11 mouse cellular contexts compared by ENCODE assay signal in the genomic region with DNA sequence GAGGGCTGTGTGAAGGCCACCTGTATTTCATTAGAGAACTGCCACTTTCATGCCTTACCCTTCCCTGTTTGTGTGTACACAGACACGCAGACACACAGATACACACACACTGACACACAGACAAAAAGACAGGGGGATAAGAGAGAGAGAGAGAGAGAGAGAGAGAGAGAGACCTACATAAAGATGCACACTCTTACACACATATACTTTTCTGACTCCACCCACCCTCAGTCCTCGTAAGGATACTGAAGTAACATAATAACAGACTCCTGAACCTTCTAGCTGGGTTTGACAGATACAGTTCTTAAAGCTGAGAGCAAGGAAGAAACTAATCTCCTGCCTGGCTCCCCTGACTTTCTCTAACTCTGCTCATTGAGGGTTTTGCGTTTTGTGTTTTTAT. TPM values are rescaled to one million over a fixed set of nuclear protein-coding genes. Genes with fewer than 3 reads are reported as not detected.
DNase-seq lines count a peak whose midpoint lies in the region; ATAC-seq and TF ChIP-seq lines count a peak whose summit lies in the region.
"Had no signal": no experiment of that assay in that cellular context is flagged by ENCODE, and none has a peak within 500 bp of the region (broad histone marks: within the 10 kb centered on the region; RNA-seq: fewer than 3 reads in every experiment).

No protein-coding gene starts in this region.

- no peak for DNase-seq in heart, embryonic 10.5 days (ENCODE audit: low spot score)
- no peak for DNase-seq in heart, postnatal 36 days
- no peak for DNase-seq in right cerebral cortex, postnatal 4 days
- DNase-seq in thymus, postnatal 14 days: no peak
- DNase-seq: lung, postnatal 10 days had no signal

- TF ChIP-seq POLR2A in cortical plate, adult 2 months (IDR thresholded peaks at IDR 0.05; ENCODE audit: extremely low read depth, insufficient read depth, low read length): no peak

- H3K36me3 ChIP-seq in heart, embryonic 10.5 days: no peaks in the 10 kb centered on the region
- H3K36me3 ChIP-seq in forebrain, embryonic 16.5 days (ENCODE audit: control insufficient read depth, insufficient read depth): no peaks in the 10 kb centered on the region
- no peaks in the 10 kb centered on the region for H3K36me3 ChIP-seq in midbrain, embryonic 12.5 days

- H3K9ac ChIP-seq in forebrain, embryonic 16.5 days (replicated peaks; ENCODE audit: low read depth, low read length): peak overlapping the region; percentile 42
- peak overlapping the region; percentile 37 for H3K9ac ChIP-seq in midbrain, embryonic 12.5 days (replicated peaks)

- TF ChIP-seq CTCF in cortical plate, adult 2 months (IDR thresholded peaks at IDR 0.05; ENCODE audit: extremely low read depth, insufficient read depth, low read length): no peak

- no peaks in the 10 kb centered on the region for H3K27me3 ChIP-seq in heart, embryonic 10.5 days (ENCODE audit: insufficient read depth, poor library complexity, severe bottlenecking)
- H3K27me3 ChIP-seq in forebrain, embryonic 16.5 days (replicated peaks; ENCODE audit: control insufficient read depth, insufficient read depth, low read length): no peaks in the 10 kb centered on the region
- no peaks in the 10 kb centered on the region for H3K27me3 ChIP-seq in midbrain, embryonic 12.5 days

- H3K4me1 ChIP-seq in heart, embryonic 10.5 days: peaks cover 6% of the 10 kb centered on the region; the same call in 1 of the 2 replicates
- H3K4me1 ChIP-seq in cortical plate, adult 2 months (ENCODE audit: control insufficient read depth, insufficient read depth, low read length): no peaks in the 10 kb centered on the region; the same call in 1 of the 2 replicates
- H3K4me1 ChIP-seq in forebrain, embryonic 16.5 days (replicated peaks; ENCODE audit: control insufficient read depth, insufficient read depth, low read length): peaks cover 16% of the 10 kb centered on the region; the same call in 1 of the 2 replicates
- peaks cover 20% of the 10 kb centered on the region; the same call in 1 of the 2 replicates for H3K4me1 ChIP-seq in midbrain, embryonic 12.5 days

- ATAC-seq in forebrain, embryonic 16.5 days: peak; percentile 66
- ATAC-seq in midbrain, embryonic 12.5 days (ENCODE audit: low FRiP score, low read depth): peak; percentile 55
- ATAC-seq in erythroid progenitor cell, adult 5-6 weeks (replicated peaks; ENCODE audit: low FRiP score, poor library complexity, severe bottlenecking): no peak
- ATAC-seq: inflammation-experienced regulatory T-cells, adult 6 months had no signal

- peak overlapping the region; percentile 42 for H3K4me2 ChIP-seq in forebrain, embryonic 16.5 days (ENCODE audit: low read length)
- peak overlapping the region; percentile 43 for H3K4me2 ChIP-seq in midbrain, embryonic 12.5 days (replicated peaks)

- H3K9me3 ChIP-seq in heart, embryonic 10.5 days: no peaks in the 10 kb centered on the region
- no peaks in the 10 kb centered on the region for H3K9me3 ChIP-seq in forebrain, embryonic 16.5 days (ENCODE audit: control insufficient read depth, low read length)
- no peaks in the 10 kb centered on the region for H3K9me3 ChIP-seq in midbrain, embryonic 12.5 days

- H3K27ac ChIP-seq in heart, embryonic 10.5 days: no peak overlapping the region
- H3K27ac ChIP-seq in cortical plate, adult 2 months (ENCODE audit: insufficient read depth, low read length): 0 out of 2 replicates have a peak overlapping the region, but pooled peaks have one; percentile 30
- peak overlapping the region; percentile 91 for H3K27ac ChIP-seq in forebrain, embryonic 16.5 days (ENCODE audit: low read length)
- H3K27ac ChIP-seq in midbrain, embryonic 12.5 days (replicated peaks): peak overlapping the region; percentile 86

- intact Hi-C loops in heart, postnatal 36 days (cut with DNase I): no loop called here

- H3K4me3 ChIP-seq in heart, embryonic 10.5 days: peak overlapping the region; percentile 33
- peak overlapping the region; percentile 55 for H3K4me3 ChIP-seq in cortical plate, adult 2 months (ENCODE audit: insufficient read depth, low read length)
- H3K4me3 ChIP-seq in forebrain, embryonic 16.5 days (replicated peaks; ENCODE audit: low read length): peak overlapping the region; percentile 44
- H3K4me3 ChIP-seq in midbrain, embryonic 12.5 days: peak overlapping the region; percentile 33

- WGBS in heart, embryonic 10.5 days: 21% methylated on average over 3 of the region's 3 CpGs
- WGBS in forebrain, embryonic 16.5 days: 7% methylated on average over 3 of the region's 3 CpGs
- 8% methylated on average over 3 of the region's 3 CpGs for WGBS in midbrain, embryonic 12.5 days

RNA-seq across cellular contexts. Expression of gene Cadm3, which starts 21.9 kb away (rescaled TPM):
- polyA plus RNA-seq in heart, embryonic 10.5 days (2016; fragmentation: Nextera tagmentation; extraction: Ambion mirVana): 1.2 and 1.3 TPM in 2 replicates
- 1 to 10 TPM; 1.9 to 2.5 TPM for total RNA-seq in heart, postnatal 36 days (2021)
- 404 and 407 TPM in 2 replicates for polyA plus RNA-seq in cortical plate, adult 2 months (2012; rRNA removed)
- polyA plus RNA-seq in forebrain, embryonic 16.5 days (2015; fragmentation: Nextera tagmentation; extraction: Ambion mirVana): 33.8 and 47.1 TPM in 2 replicates
- polyA plus RNA-seq in midbrain, embryonic 12.5 days (2016; fragmentation: Nextera tagmentation; extraction: Ambion mirVana): 21.6 and 22.8 TPM in 2 replicates
- total RNA-seq in erythroid progenitor cell, adult 5-6 weeks (2015; ENCODE audit: low replicate concordance): not detected in 2 replicates
- total RNA-seq in erythroid progenitor cell, adult 5-6 weeks (2017; ENCODE audit: low replicate concordance): 7.8 TPM in 2 replicates

RNA-seq across cellular contexts. Expression of gene Aim2, which starts 38.8 kb away (rescaled TPM):
- polyA plus RNA-seq in heart, embryonic 10.5 days (2016; fragmentation: Nextera tagmentation; extraction: Ambion mirVana): 1.3 and 1.5 TPM in 2 replicates
- 1 to 10 TPM; 1.2 to 1.4 TPM for total RNA-seq in heart, postnatal 36 days (2021)
- 3.4 and 3.6 TPM in 2 replicates for polyA plus RNA-seq in cortical plate, adult 2 months (2012; rRNA removed)
- 3.0 and 4.0 TPM in 2 replicates for polyA plus RNA-seq in forebrain, embryonic 16.5 days (2015; fragmentation: Nextera tagmentation; extraction: Ambion mirVana)
- polyA plus RNA-seq in midbrain, embryonic 12.5 days (2016; fragmentation: Nextera tagmentation; extraction: Ambion mirVana): 6.4 and 7.0 TPM in 2 replicates
- 101 and 132 TPM in 2 replicates for total RNA-seq in erythroid progenitor cell, adult 5-6 weeks (2015; ENCODE audit: low replicate concordance)
- total RNA-seq in erythroid progenitor cell, adult 5-6 weeks (2017; ENCODE audit: low replicate concordance): 121 and 141 TPM in 2 replicates

RNA-seq across cellular contexts. Expression of gene Ackr1, which starts 55.9 kb away (rescaled TPM):
- 1.8 and 1.9 TPM in 2 replicates for polyA plus RNA-seq in heart, embryonic 10.5 days (2016; fragmentation: Nextera tagmentation; extraction: Ambion mirVana)
- total RNA-seq in heart, postnatal 36 days (2021): under 1 TPM; 0.38 to 0.78 TPM
- 105 and 115 TPM in 2 replicates for polyA plus RNA-seq in cortical plate, adult 2 months (2012; rRNA removed)
- polyA plus RNA-seq in forebrain, embryonic 16.5 days (2015; fragmentation: Nextera tagmentation; extraction: Ambion mirVana): 12.4 and 14.0 TPM in 2 replicates
- 7.1 and 7.3 TPM in 2 replicates for polyA plus RNA-seq in midbrain, embryonic 12.5 days (2016; fragmentation: Nextera tagmentation; extraction: Ambion mirVana)
- total RNA-seq in erythroid progenitor cell, adult 5-6 weeks (2015; ENCODE audit: low replicate concordance): 223 and 265 TPM in 2 replicates
- total RNA-seq in erythroid progenitor cell, adult 5-6 weeks (2017; ENCODE audit: low replicate concordance): 67.0 and 67.1 TPM in 2 replicates
- polyA plus RNA-seq: C2C12; inflammation-experienced regulatory T-cells, adult 6 months had no signal
